Mouse (Mus musculus) limb, embryonic 10.5 days (tissue): Measurements from ENCODE around the gene Sez6. TPM values are rescaled to one million over a fixed set of nuclear protein-coding genes. Genes with fewer than 3 reads are reported as not detected.
A peak's percentile ranks its signal among the peaks of the same experiment; 100 is the strongest.

Experiments used
- DNase-seq: peaks from one replicate; pipeline ENCODE4 v3.0.0-alpha.2; 2017; ENCODE audit warnings: low spot score
- H3K27ac ChIP-seq: fragments of 300-500 bp; sonication (generic); 2 replicates; pipeline ENCODE4 v1.5.1; 2016; ENCODE audit warnings: mild to moderate bottlenecking
- H3K27me3 ChIP-seq: fragments of 300-500 bp; sonication (generic); 2 replicates; pipeline ENCODE4 v1.6.1; 2016; ENCODE audit warnings: low read depth, mild to moderate bottlenecking; ENCODE audit not compliant: poor library complexity, severe bottlenecking
- H3K36me3 ChIP-seq: fragments of 300-500 bp; sonication (generic); 2 replicates; pipeline ENCODE4 v1.6.1; 2016; ENCODE audit warnings: mild to moderate bottlenecking, moderate library complexity
- H3K4me1 ChIP-seq: fragments of 300-500 bp; sonication (generic); 2 replicates; pipeline ENCODE4 v1.6.1; 2016
- H3K4me3 ChIP-seq: fragments of 300-500 bp; sonication (generic); 2 replicates; pipeline ENCODE4 v1.5.1; 2016; ENCODE audit warnings: mild to moderate bottlenecking, moderate library complexity
- H3K9me3 ChIP-seq: fragments of 300-500 bp; sonication (generic); replicated peaks from 2 replicates; pipeline ENCODE4 v1.6.1; 2016; ENCODE audit warnings: mild to moderate bottlenecking
- WGBS: fragments of 180-500 bp; shearing (Covaris S2); methylation state at CpG from one replicate; pipeline ENCODE4 v1.1.7; 2016; 5-methylcytosine and 5-hydroxymethylcytosine counted together
- polyA plus RNA-seq: library from polyadenylated mRNA; unstranded; fragments of >200 nt; fragmentation: Nextera tagmentation; extraction: Ambion mirVana; gene quantifications from 2 replicates; pipeline ENCODE4 v1.2.1, GENCODE M21; 2016

Gene Sez6
- polyA plus RNA-seq, 1 experiment from 2014 or later, result 0.14 TPM

DNA sequence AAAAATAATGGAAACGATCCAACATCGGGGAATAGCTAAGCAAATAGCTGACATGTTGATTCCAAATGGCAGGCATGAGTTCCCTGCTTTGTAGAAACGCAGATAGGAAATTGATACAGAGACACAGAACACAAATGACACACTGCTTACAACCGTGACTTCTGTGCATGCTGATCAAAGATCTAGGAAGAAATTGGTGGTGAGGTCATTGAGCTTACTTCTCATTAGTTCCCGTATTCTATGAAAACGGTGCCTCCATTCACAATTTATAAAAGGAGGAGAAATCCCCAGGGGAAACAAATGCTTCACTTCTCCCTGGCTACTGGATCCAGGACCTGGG, 34.1 kb upstream of the Sez6 start:
- Histone ChIP-seq H3K4me3 (no peak overlapping the region), H3K36me3 (no peaks in the 10 kb centered on the region), H3K4me1 (peaks cover 27% of the 10 kb centered on the region), H3K9me3 (no peaks in the 10 kb centered on the region), H3K27ac (no peak overlapping the region), H3K27me3 (peaks cover 93% of the 10 kb centered on the region)
- 69% methylated on average over 6 of the region's 6 CpGs for WGBS
- DNase-seq, result no peak

DNA sequence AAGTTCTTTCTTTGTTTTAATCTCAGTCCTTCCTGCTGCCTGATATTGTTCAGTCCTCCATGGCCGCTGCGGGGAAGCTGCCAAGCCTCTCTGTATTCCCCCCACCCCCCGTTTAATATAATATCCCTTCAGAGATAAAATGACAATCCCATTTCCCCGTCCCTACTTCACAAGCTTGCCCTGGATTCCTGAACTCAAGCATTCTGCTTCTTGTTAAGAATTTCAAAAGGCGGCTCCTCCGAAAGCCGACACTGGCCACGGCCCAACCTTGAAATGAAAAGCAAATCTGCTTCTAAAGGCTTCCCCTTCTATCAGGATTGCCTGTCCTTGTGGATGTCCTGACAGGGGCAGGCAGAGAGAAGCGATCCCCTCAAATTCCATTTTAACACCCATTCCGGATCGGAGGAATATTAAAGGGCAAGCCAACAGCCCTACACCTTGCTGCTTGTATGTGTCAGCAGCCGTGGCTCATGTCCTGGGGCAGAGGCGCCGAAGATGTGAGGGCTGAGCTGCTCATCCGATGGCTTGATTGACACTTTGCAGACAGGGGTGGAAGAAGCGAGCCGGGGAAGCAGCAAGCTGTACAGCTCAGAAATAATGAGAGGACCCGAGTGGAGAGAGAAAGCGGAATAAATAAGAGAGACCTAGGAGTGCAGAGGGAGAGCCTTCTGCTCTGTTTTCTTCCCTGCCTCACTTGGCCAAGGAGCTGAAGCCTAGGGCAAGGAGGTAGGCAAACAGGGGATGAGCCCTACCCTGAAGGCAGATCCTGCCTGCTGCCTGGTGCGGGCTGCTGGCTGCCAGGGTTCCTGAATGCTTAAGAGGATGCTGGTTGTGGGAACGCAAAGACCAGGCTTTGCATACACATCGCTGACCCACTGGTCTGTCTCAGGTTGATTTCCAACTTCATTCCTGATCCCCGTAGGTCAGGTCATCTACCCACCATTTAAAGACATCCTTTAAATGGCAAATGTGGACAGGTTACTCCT, 33.5 kb upstream of the Sez6 start:
- WGBS, result 32% methylated on average over 23 of the region's 23 CpGs

DNA sequence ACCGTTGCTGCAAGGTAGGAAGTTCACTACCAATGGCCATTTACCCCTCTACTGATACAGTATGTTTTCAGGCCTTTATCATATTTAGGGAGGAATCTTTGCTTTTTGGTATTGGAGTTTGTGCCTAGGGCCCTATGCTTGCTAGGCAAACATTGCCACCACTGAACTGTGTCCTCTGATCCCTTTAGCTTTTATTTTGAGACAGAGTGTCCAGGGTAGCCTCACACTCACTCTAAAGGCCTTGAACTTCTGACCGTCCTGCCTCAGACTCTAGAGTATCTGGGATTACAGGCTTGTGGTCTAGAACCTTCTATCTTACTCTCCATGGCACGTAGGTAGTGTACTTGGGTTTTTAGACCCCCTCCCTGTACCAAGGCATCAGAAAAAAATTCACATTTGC, 30.4 kb upstream of the Sez6 start:
- no peak overlapping the region for H3K27ac ChIP-seq
- H3K27me3 ChIP-seq, result peaks cover 89% of the 10 kb centered on the region
- WGBS, result 89% methylated on average over 3 of the region's 3 CpGs
- no peak for DNase-seq
- no peaks in the 10 kb centered on the region for H3K36me3 ChIP-seq
- no peak overlapping the region for H3K4me3 ChIP-seq
- peaks cover 21% of the 10 kb centered on the region for H3K4me1 ChIP-seq
- H3K9me3 ChIP-seq, result no peaks in the 10 kb centered on the region

More for the DNA sequence above, 33.5 kb upstream of the Sez6 start:
- H3K36me3 ChIP-seq, result no peaks in the 10 kb centered on the region
- H3K4me3 ChIP-seq, result 0 out of 2 replicates have a peak overlapping the region, but pooled peaks have one; percentile 1
- no peak overlapping the region for H3K27ac ChIP-seq
- H3K27me3 ChIP-seq, result peaks cover 94% of the 10 kb centered on the region
- peak; percentile 33 for DNase-seq
- H3K4me1 ChIP-seq, result peaks cover 33% of the 10 kb centered on the region
- no peaks in the 10 kb centered on the region for H3K9me3 ChIP-seq

DNA sequence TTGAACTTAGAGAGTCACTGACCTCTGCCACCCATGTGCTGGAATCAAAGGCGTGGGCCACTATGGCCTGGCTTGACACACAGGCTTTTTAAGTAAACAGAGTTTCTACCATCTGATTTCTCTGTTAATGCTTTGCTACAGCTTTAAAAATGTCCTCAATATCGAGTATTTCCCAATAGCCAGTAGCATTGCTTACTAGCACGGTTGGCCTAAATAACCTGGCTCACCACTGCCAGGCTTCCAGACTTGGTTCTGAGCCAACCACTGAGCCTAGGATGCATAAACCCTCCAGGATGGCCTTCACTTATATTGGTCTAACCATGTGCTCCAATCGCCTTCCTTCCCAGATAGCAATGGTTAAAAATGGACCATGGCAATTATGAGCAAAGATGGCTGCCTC, 29.9 kb upstream of the Sez6 start:
- Histone ChIP-seq H3K4me1 (peaks cover 21% of the 10 kb centered on the region), H3K27me3 (peaks cover 88% of the 10 kb centered on the region)
- DNase-seq, result no peak

DNA sequence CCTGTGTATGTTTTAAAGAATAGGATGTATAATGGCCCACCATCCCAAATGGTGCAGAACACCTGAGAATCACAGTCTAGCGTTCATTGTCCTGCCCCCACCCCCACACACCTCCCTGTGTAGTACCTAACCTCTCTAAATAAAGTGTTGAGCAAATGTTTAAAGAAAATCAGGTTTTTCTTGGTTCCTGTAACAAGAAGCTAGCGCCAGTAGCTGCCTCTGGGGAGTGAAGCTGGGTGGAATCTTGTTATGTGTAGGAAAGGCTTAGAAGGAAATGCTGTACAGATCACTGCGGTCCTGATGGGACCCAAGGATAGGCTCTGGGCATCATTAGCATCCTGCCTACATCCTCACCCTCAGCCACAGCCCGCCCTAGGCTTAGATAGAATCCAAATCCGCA, 29.2 kb upstream of the Sez6 start:
- peaks cover 84% of the 10 kb centered on the region for H3K27me3 ChIP-seq

More for the DNA sequence above, 29.9 kb upstream of the Sez6 start:
- 89% methylated on average over 4 of the region's 4 CpGs for WGBS
- H3K4me3 ChIP-seq, result no peak overlapping the region
- H3K36me3 ChIP-seq, result no peaks in the 10 kb centered on the region
- H3K27ac ChIP-seq, result no peak overlapping the region
- H3K9me3 ChIP-seq, result no peaks in the 10 kb centered on the region

DNA sequence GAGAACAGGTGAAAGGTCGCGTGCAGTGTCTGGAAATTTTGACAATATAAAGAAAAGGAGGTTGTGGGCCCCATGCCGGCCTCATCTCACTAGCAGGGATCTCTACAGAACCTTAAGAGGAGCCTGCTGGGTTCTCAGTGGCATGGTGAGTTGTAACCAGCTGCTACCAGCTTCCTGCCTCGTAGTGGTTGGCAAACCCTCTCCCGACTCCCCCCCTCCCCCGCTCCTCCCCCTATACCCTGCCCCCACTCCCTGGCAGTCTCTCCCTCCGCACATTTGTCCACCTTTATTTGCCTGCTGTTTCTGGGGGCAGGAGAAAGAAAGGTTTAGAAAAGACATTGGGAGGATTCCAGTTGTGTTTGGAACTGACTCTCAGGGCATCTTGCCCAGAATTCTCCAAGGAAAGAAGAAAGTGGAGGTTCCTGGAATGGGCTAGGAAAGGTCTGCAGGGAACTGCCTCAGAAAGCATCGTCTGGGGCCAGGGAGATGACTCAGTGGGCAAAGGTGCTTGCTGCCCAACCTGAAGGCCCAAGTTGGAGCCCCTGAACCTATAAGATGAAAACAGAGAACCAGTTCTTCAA, 28.7 kb upstream of the Sez6 start:
- Histone ChIP-seq H3K9me3 (no peaks in the 10 kb centered on the region), H3K4me3 (no peak overlapping the region), H3K27ac (no peak overlapping the region), H3K27me3 (peaks cover 83% of the 10 kb centered on the region), H3K36me3 (no peaks in the 10 kb centered on the region), H3K4me1 (peaks cover 23% of the 10 kb centered on the region)
- DNase-seq, result no peak
- 46% methylated on average over 8 of the region's 8 CpGs for WGBS

More for the DNA sequence above, 29.2 kb upstream of the Sez6 start:
- no peaks in the 10 kb centered on the region for H3K36me3 ChIP-seq
- peaks cover 21% of the 10 kb centered on the region for H3K4me1 ChIP-seq
- H3K27ac ChIP-seq, result no peak overlapping the region
- H3K9me3 ChIP-seq, result no peaks in the 10 kb centered on the region
- DNase-seq, result no peak
- no peak overlapping the region for H3K4me3 ChIP-seq
- WGBS, result 65% methylated on average over 5 of the region's 5 CpGs

DNA sequence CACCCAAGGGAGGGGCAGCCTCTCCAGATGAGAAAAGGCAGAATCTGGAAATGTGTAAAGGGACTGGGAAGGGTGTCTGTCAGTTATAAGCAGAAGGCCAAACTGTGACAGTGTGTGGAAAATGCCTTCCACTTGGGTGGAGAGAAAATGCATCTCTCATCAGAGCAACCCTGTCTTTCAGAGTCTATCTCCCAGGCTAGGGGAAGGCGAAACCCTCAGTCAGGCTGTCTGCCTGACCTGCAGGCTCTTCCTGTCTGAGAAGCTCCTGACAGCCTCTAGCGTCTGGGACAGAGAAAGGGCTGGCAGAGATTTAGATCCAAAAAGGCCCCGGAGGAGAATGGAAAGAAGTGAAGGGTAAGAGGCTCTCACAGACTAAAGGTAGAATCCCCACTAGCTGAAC, 26.8 kb upstream of the Sez6 start:
- Histone ChIP-seq H3K27ac (no peak overlapping the region), H3K27me3 (peaks cover 83% of the 10 kb centered on the region), H3K4me1 (peaks cover 19% of the 10 kb centered on the region), H3K9me3 (no peaks in the 10 kb centered on the region), H3K36me3 (no peaks in the 10 kb centered on the region), H3K4me3 (no peak overlapping the region)
- 20% methylated on average over 3 of the region's 3 CpGs for WGBS
- DNase-seq, result no peak

DNA sequence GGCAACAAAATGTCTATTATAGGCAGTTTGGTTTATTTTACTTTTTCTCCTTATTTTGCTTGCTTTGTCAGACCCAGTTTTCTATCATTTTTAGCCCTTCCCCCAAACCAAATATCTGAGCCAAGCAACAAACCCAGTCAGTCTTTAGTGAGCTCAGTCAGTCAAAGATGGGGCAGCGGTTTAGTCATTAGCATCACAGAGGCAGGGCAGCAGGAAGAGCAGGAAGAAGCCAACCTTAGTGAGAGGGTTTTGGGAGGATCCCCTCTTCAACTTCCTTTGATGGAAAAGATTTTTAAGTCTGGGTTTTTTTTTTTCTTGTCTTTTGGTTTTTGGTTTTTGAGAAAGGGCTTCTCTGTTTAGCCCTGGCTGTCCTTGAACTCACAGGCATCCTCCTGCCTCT, 25.9 kb upstream of the Sez6 start:
- 42% methylated on average over 1 of the region's 1 CpGs for WGBS
- no peak for DNase-seq
- no peaks in the 10 kb centered on the region for H3K9me3 ChIP-seq
- H3K27me3 ChIP-seq, result peaks cover 81% of the 10 kb centered on the region
- no peak overlapping the region for H3K4me3 ChIP-seq
- H3K27ac ChIP-seq, result no peak overlapping the region
- peaks cover 24% of the 10 kb centered on the region for H3K4me1 ChIP-seq
- no peaks in the 10 kb centered on the region for H3K36me3 ChIP-seq

DNA sequence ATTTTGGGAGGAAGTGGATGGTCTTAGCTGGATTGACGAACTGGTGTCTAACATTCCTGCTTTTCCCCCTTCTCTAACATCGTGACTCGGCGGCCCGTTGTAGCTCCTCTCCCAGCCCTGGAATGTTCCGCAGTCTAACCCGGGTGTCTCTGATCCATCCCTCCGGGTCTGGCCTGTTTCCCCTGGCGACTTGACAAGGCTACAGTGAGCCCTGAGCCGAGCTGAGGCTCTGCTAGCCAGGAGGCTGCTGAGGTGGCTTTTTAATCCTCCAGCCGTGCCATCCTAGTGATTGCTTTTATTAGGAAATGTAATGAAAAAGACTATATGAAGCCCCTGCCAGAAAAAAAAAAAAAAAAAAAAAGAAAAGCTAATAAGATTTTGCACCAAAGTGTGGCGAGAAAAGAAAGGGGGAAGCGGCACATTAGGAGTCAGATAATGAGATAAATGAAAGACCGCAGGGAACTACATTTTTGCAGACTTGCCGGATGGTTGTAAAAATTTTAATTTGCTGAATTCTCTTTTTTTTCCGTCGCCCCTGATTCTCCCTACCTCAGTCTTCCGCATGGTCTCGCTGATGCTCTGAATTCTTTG, 24.4 kb upstream of the Sez6 start:
- WGBS, result 44% methylated on average over 19 of the region's 19 CpGs
- DNase-seq, result no peak
- H3K4me3 ChIP-seq, result no peak overlapping the region
- H3K27me3 ChIP-seq, result peaks cover 79% of the 10 kb centered on the region
- H3K4me1 ChIP-seq, result peaks cover 30% of the 10 kb centered on the region
- no peaks in the 10 kb centered on the region for H3K36me3 ChIP-seq
- H3K27ac ChIP-seq, result no peak overlapping the region
- H3K9me3 ChIP-seq, result no peaks in the 10 kb centered on the region

DNA sequence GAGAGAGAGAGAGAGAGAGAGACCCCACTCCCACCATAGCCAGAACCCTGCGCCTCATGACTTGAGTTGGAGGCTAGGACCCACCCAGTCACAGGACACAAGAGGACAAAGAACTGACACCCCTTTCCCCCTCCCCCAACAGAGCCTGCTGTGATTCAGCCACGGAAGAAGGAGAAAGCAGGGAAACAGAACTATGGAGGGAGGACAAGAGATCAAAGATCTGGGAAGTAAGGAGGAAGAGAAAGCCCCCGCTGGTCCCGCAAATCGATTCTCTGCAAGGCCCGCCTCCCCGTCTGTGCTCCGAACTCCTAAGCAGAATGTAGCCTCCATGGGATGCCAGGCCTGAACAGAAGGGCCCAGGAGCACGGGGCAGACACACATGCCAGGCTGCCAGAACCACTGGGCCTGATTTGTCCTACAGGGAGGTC, 23.8 kb upstream of the Sez6 start:
- H3K9me3 ChIP-seq, result no peaks in the 10 kb centered on the region
- 22% methylated on average over 9 of the region's 9 CpGs for WGBS
- H3K4me1 ChIP-seq, result peaks cover 27% of the 10 kb centered on the region
- H3K36me3 ChIP-seq, result no peaks in the 10 kb centered on the region
- H3K4me3 ChIP-seq, result peak overlapping the region; percentile 5; the same call in 1 of the 2 replicates
- DNase-seq, result no peak
- peaks cover 79% of the 10 kb centered on the region for H3K27me3 ChIP-seq
- H3K27ac ChIP-seq, result peak overlapping the region; percentile 59

DNA sequence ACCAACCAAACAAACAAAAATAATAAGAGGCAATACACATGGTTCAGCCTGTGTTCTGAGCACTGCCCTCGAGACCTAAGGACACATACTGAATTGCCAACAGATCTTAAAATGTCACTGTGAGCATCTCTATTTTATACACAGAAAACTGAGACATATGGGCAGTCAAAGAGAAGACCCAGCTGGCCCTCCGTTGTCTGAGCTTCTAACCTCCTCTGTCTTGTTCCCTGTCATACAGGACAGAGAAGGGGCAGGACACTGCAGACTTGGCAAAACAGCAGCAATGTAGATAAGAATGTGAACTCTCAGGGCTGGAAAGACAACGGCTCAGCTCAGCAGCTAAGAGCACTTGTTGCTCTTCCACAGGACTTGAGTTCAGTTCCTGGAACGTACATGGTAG, 22.1 kb upstream of the Sez6 start:
- WGBS, result 78% methylated on average over 4 of the region's 4 CpGs

DNA sequence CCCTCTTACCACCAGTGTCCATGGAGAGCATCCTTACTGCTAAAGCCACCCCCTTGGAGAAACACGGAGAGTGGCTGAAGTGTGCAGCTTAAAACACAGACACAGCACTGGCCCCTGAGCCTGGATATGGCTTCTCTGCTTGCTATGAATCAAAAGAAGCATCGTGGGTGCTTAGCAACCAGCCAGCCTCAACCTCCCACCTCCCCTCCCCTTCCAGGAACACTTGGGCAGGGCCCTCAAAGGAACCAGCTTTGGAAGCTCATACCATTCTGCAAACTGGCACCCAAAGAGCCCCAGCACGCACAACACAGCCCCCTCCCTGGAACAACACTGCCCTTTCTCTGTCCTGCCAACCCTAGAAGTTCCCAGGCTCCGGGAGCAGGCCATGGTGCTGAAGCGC, 21.2 kb upstream of the Sez6 start:
- Histone ChIP-seq H3K36me3 (no peaks in the 10 kb centered on the region), H3K9me3 (no peaks in the 10 kb centered on the region), H3K4me1 (peaks cover 29% of the 10 kb centered on the region), H3K4me3 (no peak overlapping the region), H3K27me3 (peaks cover 84% of the 10 kb centered on the region), H3K27ac (no peak overlapping the region)
- WGBS, result 36% methylated on average over 5 of the region's 5 CpGs
- DNase-seq, result no peak

More for the DNA sequence above, 22.1 kb upstream of the Sez6 start:
- Histone ChIP-seq H3K9me3 (no peaks in the 10 kb centered on the region), H3K36me3 (no peaks in the 10 kb centered on the region), H3K27ac (no peak overlapping the region), H3K4me1 (peaks cover 24% of the 10 kb centered on the region), H3K27me3 (peaks cover 80% of the 10 kb centered on the region), H3K4me3 (no peak overlapping the region)
- DNase-seq, result no peak

DNA sequence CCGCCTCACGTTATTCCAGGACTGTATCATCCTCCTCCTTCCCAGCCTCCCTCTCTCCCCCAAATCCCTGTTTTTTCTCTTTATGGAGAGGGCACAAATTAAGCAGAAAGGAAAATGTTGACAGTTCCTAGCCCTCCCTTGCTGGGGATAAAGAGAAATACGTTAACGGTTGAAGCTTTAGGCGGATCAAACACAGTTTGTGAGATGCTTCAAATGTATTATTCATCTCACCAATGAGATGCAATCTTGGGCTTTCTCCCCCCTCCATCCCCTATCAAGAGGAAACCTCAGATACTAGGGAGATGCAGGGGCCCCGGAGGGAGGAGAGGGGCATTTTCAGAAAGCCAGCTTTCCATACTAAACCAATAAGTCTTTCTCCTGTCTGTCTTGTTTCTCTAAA, 20.8 kb upstream of the Sez6 start:
- H3K4me1 ChIP-seq, result peaks cover 33% of the 10 kb centered on the region
- WGBS, result 31% methylated on average over 6 of the region's 6 CpGs
- H3K9me3 ChIP-seq, result no peaks in the 10 kb centered on the region
- no peak for DNase-seq
- H3K4me3 ChIP-seq, result no peak overlapping the region
- H3K27ac ChIP-seq, result no peak overlapping the region
- peaks cover 85% of the 10 kb centered on the region for H3K27me3 ChIP-seq
- H3K36me3 ChIP-seq, result no peaks in the 10 kb centered on the region
